Mouse (Mus musculus) heart, postnatal 25 days (tissue): ENCODE results near the gene Kiss1r. TPM values are rescaled to one million over a fixed set of nuclear protein-coding genes. Genes with fewer than 3 reads are reported as not detected.

Source experiments
- DNase-seq: peaks from one replicate; pipeline ENCODE4 v3.0.0; 2022; ENCODE audit warnings: low spot score
- intact Hi-C: fragments of 180-260 bp; cut with DNase I; formaldehyde crosslinking; loops from one replicate; pipeline ENCODE4 v1.15.1; 2025
- total RNA-seq, 2 experiments: library from RNA; stranded (reverse); gene quantifications; 2 replicates each; pipeline ENCODE4 v1.2.3; 2021

Kiss1r gene
- total RNA-seq, 2 experiments from 2014 or later, result 0.14 to 0.18 TPM

- DNase-seq, result no peak
- intact Hi-C loops, result no loop called here
These were observed 20.5 kb upstream of the Kiss1r start for GRCm38 (mm10) chr10:79896306-79896705.

- DNase-seq, result no peak
- intact Hi-C loops, result no loop called here
These were observed 20.0 kb upstream of the Kiss1r start for GRCm38 (mm10) chr10:79896814-79897213.

- intact Hi-C loops, result no loop called here
- no peak for DNase-seq
These were observed 19.2 kb upstream of the Kiss1r start for GRCm38 (mm10) chr10:79897316-79898245.

GRCm38 (mm10) chr10:79900951-79901410, 15.8 kb upstream of the Kiss1r start:
- intact Hi-C loops, result no loop called here
- no peak for DNase-seq

GRCm38 (mm10) chr10:79906712-79907111, 10.1 kb upstream of the Kiss1r start:
- DNase-seq, result no peak
- intact Hi-C loops, result no loop called here

- intact Hi-C loops, result no loop called here
- DNase-seq, result no peak
These were observed 9.4 kb upstream of the Kiss1r start for GRCm38 (mm10) chr10:79907415-79907814.

GRCm38 (mm10) chr10:79908167-79909091, 8.3 kb upstream of the Kiss1r start, which contains the start of gene Med16:
TSS of gene Med16 (minus strand) at chr10:79908923.
- intact Hi-C loops, result no loop called here
- peak; percentile 93 for DNase-seq

GRCm38 (mm10) chr10:79909092-79909922, 7.5 kb upstream of the Kiss1r start:
- no peak for DNase-seq
- intact Hi-C loops, result no loop called here

GRCm38 (mm10) chr10:79910556-79910955, 6.2 kb upstream of the Kiss1r start, which contains the start of gene Gm26602:
TSS of gene Gm26602 (plus strand) at chr10:79910856.
- intact Hi-C loops, result no loop called here
- DNase-seq, result no peak

GRCm38 (mm10) chr10:79912412-79912811, 4.4 kb upstream of the Kiss1r start:
- intact Hi-C loops, result no loop called here
- DNase-seq, result no peak

- DNase-seq, result no peak
- intact Hi-C loops, result no loop called here
These were observed 2.4 kb upstream of the Kiss1r start for GRCm38 (mm10) chr10:79914131-79914947.

- intact Hi-C loops, result no loop called here
- DNase-seq, result no peak
These were observed 1.7 kb upstream of the Kiss1r start for GRCm38 (mm10) chr10:79914948-79915596.

- DNase-seq, result no peak
- intact Hi-C loops, result no loop called here
These were observed 690 bp upstream of the Kiss1r start for GRCm38 (mm10) chr10:79916081-79916480.

- no peak for DNase-seq
- intact Hi-C loops, result no loop called here
These were observed 845 bp downstream of the Kiss1r start for GRCm38 (mm10) chr10:79917532-79918100.

- intact Hi-C loops, result no loop called here
- no peak for DNase-seq
These were observed 1.7 kb downstream of the Kiss1r start for GRCm38 (mm10) chr10:79918231-79919078.

GRCm38 (mm10) chr10:79919251-79919849, 2.6 kb downstream of the Kiss1r start:
- no peak for DNase-seq
- intact Hi-C loops, result no loop called here
